Mouse (Mus musculus) erythroblast, embryonic 14.5 days (primary cell): ENCODE data around the gene Ap3s2.

ENCODE experiments used
- GATA1 ChIP-seq: IDR thresholded peaks from 2 replicates; pipeline ENCODE4 v1.6.1; 2012; ENCODE audit warnings: low read length, inconsistent platforms, mixed read lengths
- TAL1 ChIP-seq: IDR thresholded peaks from 3 replicates; pipeline ENCODE4 v1.6.1; 2012; ENCODE audit warnings: low read length, inconsistent platforms, mixed read lengths

GRCm38 (mm10) chr7:79867861-79868260 is 52.6 kb downstream of the Ap3s2 start:
- no peak for TF ChIP-seq GATA1
- TF ChIP-seq TAL1 = no peak
